Mouse (Mus musculus): ENCODE results near the gene Kcnd3.
"Not testable (repeated sequence)": the region's sequence is repeated elsewhere in the genome, so short reads cannot be mapped to it uniquely, and the experiment has no call there.

Kcnd3 gene

DNA sequence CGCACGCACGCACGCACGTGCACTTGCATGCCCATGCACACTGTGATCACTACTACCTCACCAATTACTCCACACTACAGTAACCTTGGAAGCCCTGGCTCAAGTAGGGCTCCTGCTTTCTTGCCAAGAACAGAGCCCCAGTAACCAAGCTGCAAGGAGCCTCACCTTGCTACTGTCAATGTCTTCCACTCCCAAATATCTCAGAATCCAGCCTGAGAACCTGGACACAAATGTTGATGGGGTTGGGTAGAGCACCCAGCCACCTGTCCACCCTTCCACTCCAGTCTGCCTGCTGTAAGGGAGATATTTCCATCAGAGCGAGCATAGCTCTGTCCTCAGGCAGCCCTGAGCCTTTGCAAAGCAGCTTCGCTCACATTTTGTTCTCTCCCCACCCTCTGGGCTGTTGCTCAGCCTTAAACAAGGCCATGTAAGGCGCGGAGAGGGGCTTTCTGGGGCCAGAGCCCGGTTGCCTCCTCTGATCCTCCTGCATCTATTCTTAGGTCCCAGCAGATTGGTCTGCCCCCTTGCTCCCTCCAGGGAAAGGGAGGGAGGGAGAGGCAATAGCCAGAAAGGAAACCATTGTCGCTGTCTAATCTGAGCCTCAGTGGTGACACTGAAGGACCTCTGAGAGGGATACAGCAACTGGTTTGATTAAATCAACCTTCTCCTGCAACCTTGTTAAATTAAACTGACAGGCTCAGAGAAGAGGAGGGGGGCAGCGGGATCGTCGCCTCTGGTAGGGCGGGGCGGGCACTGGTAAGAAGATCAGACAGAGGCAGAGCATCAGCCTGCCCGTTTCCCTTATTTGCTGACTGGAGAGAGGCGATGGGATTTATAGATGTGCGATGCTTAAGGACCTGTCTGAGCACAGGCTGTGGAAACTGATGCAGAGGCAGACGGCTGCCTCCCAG, 243.6 kb downstream of the Kcnd3 start:
- DNase-seq (ENCODE audit: extremely low spot score, low read depth, low spot score): no peak

DNA sequence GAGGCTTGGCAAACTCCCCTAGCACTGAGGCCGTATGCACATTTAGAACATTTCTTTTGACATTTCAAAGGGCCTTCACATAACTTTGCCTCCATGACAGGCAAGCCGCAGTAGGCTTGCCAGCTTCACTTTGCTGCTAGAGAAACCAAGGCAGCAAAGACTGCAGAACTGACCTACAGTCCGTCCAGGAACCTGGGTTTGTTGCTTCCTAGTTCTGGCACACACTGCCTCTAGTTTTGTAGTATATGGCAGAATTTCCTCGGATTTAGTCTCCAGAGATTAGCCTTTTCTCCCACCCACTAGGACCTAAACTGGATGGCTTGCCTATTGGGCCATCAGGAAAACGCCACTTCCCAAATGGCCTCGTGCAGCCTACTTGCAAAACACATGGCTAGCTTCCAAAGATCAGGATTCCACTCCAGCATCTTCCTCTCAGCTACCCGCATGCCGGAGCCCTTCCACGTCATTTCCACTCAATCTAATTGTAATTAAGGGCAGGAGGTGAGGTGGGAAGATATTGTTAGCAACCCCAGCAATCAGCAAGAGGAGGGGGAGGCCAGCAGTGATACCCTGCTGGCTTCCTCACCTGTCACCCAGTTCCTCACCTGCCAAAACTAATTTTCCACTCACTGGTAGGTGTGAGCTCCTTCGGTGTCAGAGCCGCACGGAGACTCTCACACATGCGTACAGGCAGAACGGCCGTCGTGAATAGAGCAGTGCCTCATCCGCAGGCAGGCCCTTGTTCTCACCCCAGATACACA, 244.4 kb downstream of the Kcnd3 start:
- DNase-seq (ENCODE audit: extremely low spot score, low read depth, low spot score): no peak

DNA sequence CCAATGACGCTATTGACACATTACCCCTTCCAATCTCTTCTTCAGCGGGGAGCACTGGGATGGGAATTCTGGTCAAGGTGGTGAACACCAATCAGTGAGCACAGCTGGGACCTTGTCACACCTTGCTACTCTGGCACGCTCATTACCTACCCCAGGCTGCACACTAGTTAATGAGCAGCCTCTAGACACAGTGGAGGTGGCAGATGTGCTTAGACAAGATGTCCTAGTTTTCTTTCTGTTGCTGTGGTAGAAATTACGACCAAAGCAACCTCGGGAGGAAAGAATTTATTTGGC, 245.0 kb downstream of the Kcnd3 start:
- no peak for DNase-seq (ENCODE audit: extremely low spot score, low read depth, low spot score)

DNA sequence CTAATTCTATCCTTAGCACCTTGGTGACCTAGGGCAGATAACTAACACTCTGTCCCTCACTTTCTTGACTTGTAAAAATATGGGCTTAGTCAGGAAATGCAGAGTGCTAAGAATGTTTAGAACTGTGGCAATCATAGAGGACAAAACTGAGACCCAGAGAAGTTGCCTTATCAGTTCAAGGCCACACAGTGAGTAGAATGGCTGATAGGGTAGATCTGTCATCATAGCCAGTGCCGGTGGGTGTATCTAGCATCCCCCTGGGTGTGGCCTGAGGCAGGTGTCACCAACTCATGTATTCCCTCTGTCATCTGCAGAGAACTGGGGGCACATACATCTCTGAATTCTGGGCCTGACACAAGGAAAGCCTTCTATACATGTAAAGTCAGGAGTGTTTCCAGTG, 246.2 kb downstream of the Kcnd3 start:
- no peak for DNase-seq (ENCODE audit: extremely low spot score, low read depth, low spot score)

- DNase-seq (ENCODE audit: extremely low spot score, low read depth, low spot score): no peak
Measured at GRCm38 (mm10) chr3:105699241-105699933, 247.3 kb downstream of the Kcnd3 start.

- DNase-seq (ENCODE audit: extremely low spot score, low read depth, low spot score): not testable (repeated sequence)
Measured at GRCm38 (mm10) chr3:105700786-105701185, 248.7 kb downstream of the Kcnd3 start.

DNA sequence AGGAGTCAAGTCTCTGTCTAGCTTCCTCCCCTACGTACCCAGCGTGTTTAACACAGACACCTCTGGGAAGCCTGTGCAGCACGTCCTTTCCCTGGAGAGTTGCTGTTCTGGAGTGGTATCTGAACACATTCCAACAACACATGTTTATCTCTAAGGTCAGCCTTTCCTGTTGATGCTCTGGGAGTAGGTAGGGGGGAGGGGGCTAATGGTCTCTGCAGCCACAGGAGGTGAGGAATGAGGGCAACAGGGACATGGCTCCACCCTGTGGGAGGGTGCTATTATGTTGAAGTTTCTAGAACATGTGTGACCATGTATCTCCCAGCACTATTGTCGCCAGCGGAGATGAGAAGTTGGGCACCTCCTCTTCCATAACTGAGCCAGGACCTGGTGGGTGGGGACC, 249.3 kb downstream of the Kcnd3 start:
- DNase-seq (ENCODE audit: extremely low spot score, low read depth, low spot score): no peak

- DNase-seq (ENCODE audit: extremely low spot score, low read depth, low spot score): no peak
Measured at GRCm38 (mm10) chr3:105703571-105703970, 251.4 kb downstream of the Kcnd3 start.

GRCm38 (mm10) chr3:105704031-105705008, 252.2 kb downstream of the Kcnd3 start, which contains the start of gene Inka2:
Gene Inka2 (plus strand): TSS chr3:105704599.
- peak; percentile 63 for DNase-seq (ENCODE audit: extremely low spot score, low read depth, low spot score)

GRCm38 (mm10) chr3:105705061-105705549, 253.0 kb downstream of the Kcnd3 start:
- no peak for DNase-seq (ENCODE audit: extremely low spot score, low read depth, low spot score)

DNA sequence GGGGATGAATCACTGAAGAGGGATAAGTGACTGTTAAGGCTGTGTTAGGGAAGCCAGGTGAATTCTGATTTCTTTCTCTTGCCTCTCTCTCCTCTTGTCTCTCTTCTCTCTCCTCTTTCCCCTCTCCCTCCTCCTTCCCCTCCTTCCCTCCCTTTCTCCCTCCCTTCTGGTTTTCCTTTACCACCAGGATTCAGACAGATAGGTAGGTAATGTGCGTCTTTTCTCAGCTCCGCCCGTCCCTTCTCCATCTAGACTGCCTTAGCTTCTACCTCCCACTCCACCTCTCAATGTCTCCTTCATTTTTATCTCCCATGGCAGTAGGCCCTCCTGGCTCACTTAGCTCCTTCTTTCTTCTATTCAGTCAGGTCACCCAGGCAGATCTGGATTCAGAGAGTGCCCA, 253.4 kb downstream of the Kcnd3 start:
- DNase-seq (ENCODE audit: extremely low spot score, low read depth, low spot score): no peak

GRCm38 (mm10) chr3:105706366-105707020, 254.4 kb downstream of the Kcnd3 start:
- DNase-seq (ENCODE audit: extremely low spot score, low read depth, low spot score): no peak

DNA sequence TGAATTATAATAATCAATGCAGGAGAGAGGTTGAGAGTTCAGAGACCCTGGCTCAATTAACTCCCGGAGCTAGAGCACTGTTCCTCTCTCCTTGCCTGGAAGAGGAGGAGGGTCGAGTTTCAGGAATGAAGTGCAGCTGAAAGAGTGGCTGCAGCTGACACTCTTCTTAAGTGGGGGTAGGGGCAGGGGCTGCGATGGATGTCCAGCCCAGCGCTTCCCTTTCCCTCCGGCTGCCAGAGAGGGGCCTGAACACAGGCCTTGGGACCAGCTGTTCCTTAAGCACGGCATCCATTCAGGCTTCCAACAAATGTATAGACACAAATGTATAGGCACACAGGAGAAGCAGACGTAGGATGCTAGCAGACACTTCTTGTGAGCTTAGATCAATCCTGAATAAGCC, 255.5 kb downstream of the Kcnd3 start:
- DNase-seq (ENCODE audit: extremely low spot score, low read depth, low spot score): no peak

DNA sequence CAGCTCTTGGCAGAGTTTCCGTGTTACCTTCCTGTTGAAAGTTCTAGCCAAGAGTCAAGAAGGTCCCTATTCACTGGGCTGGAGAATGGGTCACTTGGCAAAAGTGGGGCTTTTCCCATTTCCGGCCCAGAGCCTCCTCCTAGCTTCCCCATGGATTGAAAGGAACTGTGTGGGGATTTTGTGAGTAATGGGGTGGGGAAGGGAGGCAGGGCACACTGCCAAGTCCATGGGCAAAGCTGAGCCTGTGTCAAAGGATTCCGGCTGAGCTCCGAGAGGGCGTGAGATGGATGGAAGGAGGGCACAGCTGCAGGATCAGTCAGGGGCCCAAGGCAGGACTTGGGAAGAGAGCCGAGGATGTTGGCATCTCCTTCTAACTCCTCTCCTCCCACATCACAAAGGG, 258.1 kb downstream of the Kcnd3 start:
- DNase-seq (ENCODE audit: extremely low spot score, low read depth, low spot score): no peak

GRCm38 (mm10) chr3:105711741-105712140, 259.6 kb downstream of the Kcnd3 start:
- no peak for DNase-seq (ENCODE audit: extremely low spot score, low read depth, low spot score)

DNA sequence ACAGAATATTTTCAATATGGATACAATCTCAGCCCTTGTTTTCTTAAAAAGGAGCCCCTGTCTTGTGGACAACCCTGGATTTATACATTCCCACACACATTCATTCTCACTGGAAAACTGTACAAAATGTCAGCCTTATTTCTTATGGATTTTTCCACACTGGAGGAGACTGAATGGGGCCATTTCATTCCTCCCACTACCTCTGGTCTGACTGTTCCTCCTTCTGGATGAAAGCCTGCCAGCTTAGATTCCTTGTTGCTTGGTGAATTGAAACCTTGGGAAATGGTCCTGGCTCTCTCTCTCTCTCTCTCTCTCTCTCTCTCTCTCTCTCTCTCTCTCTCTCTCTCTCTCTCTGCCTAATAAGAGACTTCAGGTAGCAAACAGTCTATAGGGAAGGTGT, 260.7 kb downstream of the Kcnd3 start:
- no peak for DNase-seq (ENCODE audit: extremely low spot score, low read depth, low spot score)

DNA sequence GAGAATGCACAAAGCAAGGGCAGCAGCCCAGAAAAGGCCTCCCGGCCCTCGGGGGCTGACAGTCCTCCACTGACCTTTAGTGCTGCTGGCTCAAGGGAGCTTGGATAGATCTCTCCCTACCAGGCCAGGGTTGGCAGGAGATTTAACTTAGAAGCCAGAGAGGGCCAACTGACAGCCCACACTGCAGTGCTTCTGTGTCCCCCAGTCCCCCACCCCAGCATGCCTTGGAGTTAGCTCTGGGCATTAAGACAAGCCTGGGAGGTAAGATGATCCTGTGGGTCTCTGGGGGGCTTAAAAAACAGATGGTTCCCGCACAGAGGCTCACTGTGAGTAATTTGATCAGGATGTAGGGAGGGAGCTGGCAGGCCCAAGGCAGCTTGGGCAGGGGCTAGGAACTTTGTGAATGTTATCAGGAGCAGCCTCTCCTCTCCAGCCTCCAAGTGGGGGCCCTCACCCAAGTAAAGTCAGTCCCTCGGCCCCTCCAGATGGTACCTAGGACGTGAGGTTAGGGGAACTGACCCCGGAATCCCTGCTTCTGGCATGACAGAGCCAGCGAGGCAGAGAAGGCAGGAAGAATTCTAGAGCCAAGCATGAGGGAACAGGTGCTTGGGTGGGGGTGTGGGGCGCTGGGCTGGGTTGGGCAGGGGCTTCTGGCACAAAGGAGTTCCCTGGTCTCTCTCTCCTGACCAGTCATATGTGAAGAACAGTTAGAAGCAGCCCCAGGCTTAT, 262.1 kb downstream of the Kcnd3 start:
- DNase-seq (ENCODE audit: extremely low spot score, low read depth, low spot score): no peak

DNA sequence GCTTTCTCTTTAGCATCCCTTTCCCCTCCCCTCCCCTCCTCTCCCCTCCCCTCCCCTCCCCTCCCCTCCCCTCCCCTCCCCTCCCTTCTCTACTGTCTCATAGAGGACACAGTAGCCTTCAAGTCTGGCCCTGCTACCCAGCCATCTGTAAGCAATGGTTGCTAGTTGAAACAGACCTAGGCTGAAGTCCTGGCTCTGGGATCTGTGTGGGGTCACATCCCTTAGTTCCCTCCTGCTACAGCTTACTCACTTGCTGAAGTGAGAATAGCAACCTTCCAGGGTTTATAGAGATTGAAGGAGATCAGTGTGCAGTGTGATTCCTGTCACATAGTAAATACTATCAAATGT, 262.7 kb downstream of the Kcnd3 start:
- no peak for DNase-seq (ENCODE audit: extremely low spot score, low read depth, low spot score)

DNA sequence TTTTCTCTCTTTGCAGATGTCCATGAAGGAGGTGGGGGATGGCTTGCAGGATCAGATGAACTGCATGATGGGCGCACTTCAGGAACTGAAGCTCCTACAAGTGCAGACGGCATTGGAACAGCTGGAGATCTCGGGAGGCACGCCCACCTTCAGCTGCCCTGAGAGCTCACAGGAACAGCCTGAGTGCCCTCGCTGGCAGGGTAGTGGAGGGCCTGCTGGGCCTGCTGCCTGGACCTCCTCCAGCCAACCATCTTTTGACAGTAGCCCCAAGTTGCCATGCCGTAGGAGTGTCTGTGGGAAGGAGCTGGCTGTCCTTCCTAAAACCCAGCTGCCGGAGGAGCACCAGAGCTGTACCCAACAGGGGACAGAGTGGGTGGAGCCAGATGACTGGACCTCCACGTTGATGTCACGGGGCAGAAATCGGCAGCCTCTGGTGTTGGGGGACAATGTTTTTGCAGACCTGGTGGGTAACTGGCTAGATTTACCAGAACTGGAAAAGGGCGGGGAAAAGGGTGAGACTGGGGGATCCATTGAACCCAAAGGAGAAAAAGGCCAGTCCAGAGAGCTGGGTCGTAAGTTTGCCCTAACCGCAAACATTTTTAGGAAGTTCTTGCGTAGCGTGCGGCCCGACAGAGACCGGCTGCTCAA, 264.3 kb downstream of the Kcnd3 start:
- no peak for DNase-seq (ENCODE audit: extremely low spot score, low read depth, low spot score)
